Mouse (Mus musculus): Measurements from ENCODE around the gene Snx20. TPM values are rescaled to one million over a fixed set of nuclear protein-coding genes. Genes with fewer than 3 reads are reported as not detected.

The Snx20 gene
- total and polyA plus RNA-seq, 3 experiments = 69.1 to 117 (median 93.1) TPM

- Histone ChIP-seq H3K9me3 (replicated peaks; ENCODE audit: low read length) (no peaks in the 10 kb centered on the region), H3K4me1 (ENCODE audit: control insufficient read depth in 1 of 2, insufficient read depth in 2 of 2) (peaks cover 6 to 24% of the 10 kb centered on the region in 2 experiments; a peak in 3 of 4 replicates), H3K4me3 (replicated peaks in 1 of 3; ENCODE audit: low read depth in 2 of 3, low read length in 2 of 3, poor library complexity in 1 of 3) (no peak overlapping the region), H3K27ac (ENCODE audit: insufficient read depth, low read depth) (no peak overlapping the region), H3K79me2 (replicated peaks; ENCODE audit: control insufficient read depth, extremely low read depth, insufficient read depth, poor library complexity, severe bottlenecking) (no peaks in the 10 kb centered on the region), H3K4me2 (ENCODE audit: insufficient read depth, low read depth, poor library complexity, severe bottlenecking) (no peak overlapping the region), H3K9ac (ENCODE audit: insufficient read depth, low read depth) (no peak overlapping the region), H3K27me3 (replicated peaks) (no peaks in the 10 kb centered on the region), H3K36me3 (replicated peaks in 1 of 2; ENCODE audit: control insufficient read depth in 1 of 2, insufficient read depth in 1 of 2, low read length in 1 of 2) (no peaks in the 10 kb centered on the region)
- dilution Hi-C loops (cut with MboI; ENCODE audit: extremely low pct_ligation_motif_present, extremely low pct_unique_long_range_greater_than_20kb, low sequenced_read_pairs) (no loop called here), in situ Hi-C loops (cut with MboI; ENCODE audit: low pct_ligation_motif_present, low pct_unique_long_range_greater_than_20kb, low sequenced_read_pairs) (no loop called here)
- TF ChIP-seq ELF1 (IDR thresholded peaks at IDR 0.05; ENCODE audit: low read depth, low read length) (no peak), MEF2A (IDR thresholded peaks at IDR 0.05; ENCODE audit: borderline replicate concordance, low read depth, low read length) (no peak), GABPA (IDR thresholded peaks at IDR 0.05; ENCODE audit: insufficient replicate concordance, low read depth, low read length) (no peak), E2F4 (IDR thresholded peaks at IDR 0.05; ENCODE audit: insufficient replicate concordance, low read depth, low read length) (no peak), NELFE (IDR thresholded peaks at IDR 0.05; ENCODE audit: low read depth, low read length) (no peak), ZKSCAN1 (IDR thresholded peaks at IDR 0.05; ENCODE audit: borderline replicate concordance, low read depth, low read length) (no peak), TBP (conservative IDR thresholded peaks at IDR 0.05; ENCODE audit: low read depth, low read length) (no peak)
- DNase-seq (ENCODE audit: extremely low read depth) = no peak
These were observed 55.1 kb downstream of the Snx20 start for GRCm38 (mm10) chr8:88580785-88581184.

GRCm38 (mm10) chr8:88579668-88580330, 56.1 kb downstream of the Snx20 start:
- Histone ChIP-seq H3K9me3 (replicated peaks; ENCODE audit: low read length) (no peaks in the 10 kb centered on the region), H3K4me1 (ENCODE audit: control insufficient read depth in 1 of 2, insufficient read depth in 2 of 2) (peaks cover 6 to 27% of the 10 kb centered on the region in 2 experiments; a peak in 3 of 4 replicates), H3K27me3 (replicated peaks) (no peaks in the 10 kb centered on the region), H3K27ac (ENCODE audit: insufficient read depth, low read depth) (no peak overlapping the region), H3K79me2 (replicated peaks; ENCODE audit: control insufficient read depth, extremely low read depth, insufficient read depth, poor library complexity, severe bottlenecking) (no peaks in the 10 kb centered on the region), H3K4me2 (ENCODE audit: insufficient read depth, low read depth, poor library complexity, severe bottlenecking) (no peak overlapping the region), H3K4me3 (replicated peaks in 1 of 3; ENCODE audit: low read depth in 2 of 3, low read length in 2 of 3, poor library complexity in 1 of 3) (no peak overlapping the region), H3K9ac (ENCODE audit: insufficient read depth, low read depth) (no peak overlapping the region), H3K36me3 (replicated peaks in 1 of 2; ENCODE audit: control insufficient read depth in 1 of 2, insufficient read depth in 1 of 2, low read length in 1 of 2) (no peaks in the 10 kb centered on the region)
- in situ Hi-C loops (cut with MboI; ENCODE audit: low pct_ligation_motif_present, low pct_unique_long_range_greater_than_20kb, low sequenced_read_pairs) (no loop called here), dilution Hi-C loops (cut with MboI; ENCODE audit: extremely low pct_ligation_motif_present, extremely low pct_unique_long_range_greater_than_20kb, low sequenced_read_pairs) (no loop called here)
- DNase-seq (ENCODE audit: extremely low read depth) = no peak
- TF ChIP-seq BHLHE40 (IDR thresholded peaks at IDR 0.05; ENCODE audit: low read depth, low read length) (no peak), CHD1 (IDR thresholded peaks at IDR 0.05; ENCODE audit: low read depth, low read length) (no peak), USF1 (IDR thresholded peaks at IDR 0.05; ENCODE audit: low read depth, low read length) (no peak), SIN3A (IDR thresholded peaks at IDR 0.05; ENCODE audit: low read length) (no peak), PAX5 (IDR thresholded peaks at IDR 0.05; ENCODE audit: low read length) (no peak), SMC3 (IDR thresholded peaks at IDR 0.05; ENCODE audit: low read depth, low read length) (no peak), ZMIZ1 (IDR thresholded peaks at IDR 0.05; ENCODE audit: low read depth, low read length) (no peak), MAX (IDR thresholded peaks at IDR 0.05; ENCODE audit: low read length) (no peak), EP300 (IDR thresholded peaks at IDR 0.05; ENCODE audit: low read length) (no peak), ZKSCAN1 (IDR thresholded peaks at IDR 0.05; ENCODE audit: borderline replicate concordance, low read depth, low read length) (no peak), CTCF (conservative IDR thresholded peaks at IDR 0.05 in 1 of 2, IDR thresholded peaks at IDR 0.05 in 1 of 2; ENCODE audit: low read depth in 2 of 2, low read length in 2 of 2) (no peak), NRF1 (IDR thresholded peaks at IDR 0.05; ENCODE audit: low read depth, low read length) (no peak), RAD21 (IDR thresholded peaks at IDR 0.05; ENCODE audit: low read depth, low read length) (no peak), POLR2A (IDR thresholded peaks at IDR 0.05; ENCODE audit: low read depth, low read length) (no peak), UBTF (IDR thresholded peaks at IDR 0.05; ENCODE audit: low read depth, low read length) (no peak), MYC (IDR thresholded peaks at IDR 0.05; ENCODE audit: low read depth, low read length) (no peak), TBP (conservative IDR thresholded peaks at IDR 0.05; ENCODE audit: low read depth, low read length) (no peak), IRF4 (IDR thresholded peaks at IDR 0.05; ENCODE audit: low read depth, low read length) (no peak), ZNF384 (IDR thresholded peaks at IDR 0.05; ENCODE audit: low read depth, low read length) (no peak), HCFC1 (IDR thresholded peaks at IDR 0.05; ENCODE audit: low read depth, low read length) (no peak)
